Mouse (Mus musculus) MEL (cell line): Measurements from ENCODE around the gene Lipc.

Source experiments
- BHLHE40 ChIP-seq: IDR thresholded peaks from 2 replicates; pipeline ENCODE4 v1.6.1; 2012; ENCODE audit warnings: low read depth, mild to moderate bottlenecking, inconsistent platforms, low read length, improper control_type of control experiment, borderline replicate concordance
- CTCF ChIP-seq, 3 experiments: IDR thresholded peaks in 2 of 3; conservative IDR thresholded peaks in 1 of 3; 2 replicates each; pipeline ENCODE4 v1.5.1; 2011 to 2012; ENCODE audit warnings: low read length in 3 of 3, low read depth in 2 of 3, mild to moderate bottlenecking in 2 of 3, improper control_type of control experiment in 1 of 3, inconsistent platforms in 1 of 3, mixed read lengths in 1 of 3, moderate library complexity in 1 of 3; ENCODE audit not compliant: control insufficient read depth in 1 of 3, insufficient read depth in 1 of 3, poor library complexity in 1 of 3, severe bottlenecking in 1 of 3
- POLR2A ChIP-seq, 2 experiments: IDR thresholded peaks; 2 replicates each; pipeline ENCODE4 v1.6.1; 2011 to 2012; ENCODE audit warnings: low read length in 2 of 2, mild to moderate bottlenecking in 2 of 2, control low read depth in 1 of 2, improper control_type of control experiment in 1 of 2, low read depth in 1 of 2, moderate library complexity in 1 of 2; ENCODE audit not compliant: control insufficient read depth in 1 of 2, insufficient read depth in 1 of 2, poor library complexity in 1 of 2
- RAD21 ChIP-seq: IDR thresholded peaks from 2 replicates; pipeline ENCODE4 v1.6.1; 2011; ENCODE audit warnings: mild to moderate bottlenecking, low read depth, low read length, improper control_type of control experiment
- UBTF ChIP-seq: IDR thresholded peaks from 2 replicates; pipeline ENCODE4 v1.6.1; 2012; ENCODE audit warnings: low read depth, mild to moderate bottlenecking, inconsistent platforms, low read length, improper control_type of control experiment, moderate library complexity, borderline replicate concordance; ENCODE audit not compliant: insufficient read depth

DNA sequence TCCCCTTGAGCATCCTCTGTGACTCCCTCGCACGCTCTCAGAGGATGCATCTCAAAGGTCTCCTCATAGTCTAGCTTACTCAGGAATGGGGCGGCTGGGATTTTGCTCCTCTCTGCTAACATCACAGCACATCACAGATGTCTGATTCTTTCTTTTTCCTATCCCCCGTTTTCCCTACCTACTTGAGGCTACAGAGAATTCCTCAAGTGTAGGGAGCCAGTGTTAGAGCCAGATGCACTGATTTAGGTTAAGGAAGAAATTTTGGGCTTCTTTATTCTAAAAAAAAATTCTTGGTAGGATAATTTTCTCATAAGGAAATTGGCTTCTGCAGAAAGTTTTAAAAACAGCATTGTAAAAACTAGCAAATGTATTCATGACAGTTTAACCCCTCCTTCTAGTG is 84.6 kb downstream of the Lipc start:
- no peak for TF ChIP-seq CTCF (IDR thresholded peaks at IDR 0.05 in 2 of 3, conservative IDR thresholded peaks at IDR 0.05 in 1 of 3; ENCODE audit: control insufficient read depth in 1 of 3, insufficient read depth in 1 of 3, low read depth in 2 of 3, low read length in 3 of 3, poor library complexity in 1 of 3, severe bottlenecking in 1 of 3)
- no peak for TF ChIP-seq BHLHE40
- TF ChIP-seq POLR2A (IDR thresholded peaks at IDR 0.05; ENCODE audit: control insufficient read depth in 1 of 2, insufficient read depth in 1 of 2, low read depth in 1 of 2, low read length in 2 of 2, poor library complexity in 1 of 2) = no peak
- TF ChIP-seq RAD21 = no peak
- no peak for TF ChIP-seq UBTF
